Mouse (Mus musculus) CH12.LX (cell line): ENCODE data around the gene Pcbp2.

ENCODE experiments used
- BHLHE40 ChIP-seq: IDR thresholded peaks from 2 replicates; pipeline ENCODE4 v1.6.1; 2011; ENCODE audit warnings: mild to moderate bottlenecking, low read depth, low read length, improper control_type of control experiment
- CTCF ChIP-seq, 2 experiments: IDR thresholded peaks in 1 of 2; conservative IDR thresholded peaks in 1 of 2; 2 replicates each; pipeline ENCODE4 v1.5.1; 2011 to 2012; ENCODE audit warnings: low read depth in 2 of 2, low read length in 2 of 2, improper control_type of control experiment in 1 of 2, inconsistent platforms in 1 of 2, mild to moderate bottlenecking in 1 of 2, moderate library complexity in 1 of 2
- EP300 ChIP-seq: IDR thresholded peaks from 2 replicates; pipeline ENCODE4 v1.6.1; 2011; ENCODE audit warnings: low read length, improper control_type of control experiment
- MAX ChIP-seq: IDR thresholded peaks from 2 replicates; pipeline ENCODE4 v1.6.1; 2011; ENCODE audit warnings: low read length, improper control_type of control experiment
- POLR2A ChIP-seq: IDR thresholded peaks from 2 replicates; pipeline ENCODE4 v1.6.1; 2011; ENCODE audit warnings: low read depth, mild to moderate bottlenecking, improper control_type of control experiment, low read length
- POLR2AphosphoS2 ChIP-seq: IDR thresholded peaks from 2 replicates; pipeline ENCODE4 v1.6.1; 2011; ENCODE audit warnings: low read depth, low read length, improper control_type of control experiment

GRCm38 (mm10) chr15:102455993-102456392 lies 14.3 kb upstream of the Pcbp2 start:
- TF ChIP-seq EP300, result no peak
- no peak for TF ChIP-seq POLR2A
- TF ChIP-seq POLR2AphosphoS2, result no peak
- peak; percentile 62 for TF ChIP-seq CTCF (conservative IDR thresholded peaks at IDR 0.05 in 1 of 2, IDR thresholded peaks at IDR 0.05 in 1 of 2; ENCODE audit: low read depth in 2 of 2, low read length in 2 of 2)
- TF ChIP-seq BHLHE40, result no peak
- TF ChIP-seq MAX, result no peak
